Mouse (Mus musculus) spleen, adult 2 months (tissue): ENCODE measurements around the gene Cd19. TPM values are rescaled to one million over a fixed set of nuclear protein-coding genes. Genes with fewer than 3 reads are reported as not detected.
"Not testable (repeated sequence)": the region's sequence is repeated elsewhere in the genome, so short reads cannot be mapped to it uniquely, and the experiment has no call there.

ENCODE experiments used
- DNase-seq, 2 experiments: peaks; one replicate each; pipeline versions ENCODE4 v3.0.0 to v3.0.0-alpha.2; 2012 to 2021; ENCODE audit warnings: low spot score in 2 of 2, low read depth in 1 of 2
- H3K27ac ChIP-seq: fragments of 200-500 bp; 2 replicates; pipeline ENCODE4 v1.5.1; 2012; ENCODE audit warnings: low read length, inconsistent platforms; ENCODE audit not compliant: insufficient read depth
- H3K27me3 ChIP-seq: fragments of 200-500 bp; 2 replicates; pipeline ENCODE4 v1.6.1; 2012; ENCODE audit warnings: mild to moderate bottlenecking, moderate library complexity, low read length, inconsistent platforms; ENCODE audit not compliant: control insufficient read depth, insufficient read depth
- H3K36me3 ChIP-seq: fragments of 200-500 bp; 2 replicates; pipeline ENCODE4 v1.6.1; 2012; ENCODE audit warnings: mild to moderate bottlenecking, low read length, inconsistent platforms; ENCODE audit not compliant: control insufficient read depth, insufficient read depth
- H3K4me1 ChIP-seq: fragments of 200-500 bp; 2 replicates; pipeline ENCODE4 v1.6.1; 2011; ENCODE audit warnings: inconsistent platforms; ENCODE audit not compliant: control insufficient read depth, insufficient read depth, insufficient read length
- H3K4me3 ChIP-seq: fragments of 200-500 bp; 2 replicates; pipeline ENCODE4 v1.5.1; 2011; ENCODE audit warnings: mild to moderate bottlenecking, inconsistent platforms; ENCODE audit not compliant: insufficient read depth, insufficient read length; ENCODE audit errors: extremely low read depth
- CTCF ChIP-seq: fragments of 200-500 bp; IDR thresholded peaks from 2 replicates; pipeline ENCODE4 v1.5.1; 2011; ENCODE audit warnings: mild to moderate bottlenecking, inconsistent platforms; ENCODE audit not compliant: insufficient read depth, insufficient read length, insufficient replicate concordance; ENCODE audit errors: extremely low read depth
- POLR2A ChIP-seq: fragments of 200-500 bp; IDR thresholded peaks from 2 replicates; pipeline ENCODE4 v1.6.1; 2011; ENCODE audit warnings: low read depth, low read length, inconsistent platforms
- WGBS: fragments of 180-500 bp; shearing (Covaris S2); methylation state at CpG from one replicate; pipeline ENCODE4 v1.1.7; 2018; 5-methylcytosine and 5-hydroxymethylcytosine counted together
- polyA plus RNA-seq: library from polyadenylated mRNA; depleted of rRNA; stranded (reverse); fragments of >200 nt; gene quantifications from 2 replicates; pipeline ENCODE4 v1.2.3, GENCODE M21; 2012

The Cd19 gene
- polyA plus RNA-seq, 1 experiment, result 290 TPM

GRCm38 (mm10) chr7:126408686-126409085 lies 6.0 kb downstream of the Cd19 start:
- no peak for DNase-seq
- WGBS, result 80% methylated on average over 2 of the region's 2 CpGs
- H3K4me3 ChIP-seq, result no peak overlapping the region
- TF ChIP-seq POLR2A, result no peak
- TF ChIP-seq CTCF, result no peak
- no peaks in the 10 kb centered on the region for H3K4me1 ChIP-seq
- H3K36me3 ChIP-seq, result peaks cover 23% of the 10 kb centered on the region
- no peak overlapping the region for H3K27ac ChIP-seq
- no peaks in the 10 kb centered on the region for H3K27me3 ChIP-seq

- H3K4me3 ChIP-seq, H3K27ac ChIP-seq, DNase-seq, H3K27me3 ChIP-seq, H3K4me1 ChIP-seq, H3K36me3 ChIP-seq: not testable (repeated sequence)
- 77% methylated on average over 8 of the region's 8 CpGs for WGBS
Observed at GRCm38 (mm10) chr7:126402518-126402917, 12.2 kb downstream of the Cd19 start.

- Histone ChIP-seq H3K27me3 (no peaks in the 10 kb centered on the region), H3K4me1 (no peaks in the 10 kb centered on the region; the same call in 1 of the 2 replicates), H3K4me3 (no peak overlapping the region), H3K27ac (no peak overlapping the region), H3K36me3 (no peaks in the 10 kb centered on the region)
- peak; percentile 80 to 90 for DNase-seq
- 3% methylated on average over 5 of the region's 5 CpGs for WGBS
- TF ChIP-seq CTCF, result peak; percentile 81; the same call in 1 of the 2 replicates
- TF ChIP-seq POLR2A, result no peak
Observed at GRCm38 (mm10) chr7:126399548-126399947, 15.1 kb downstream of the Cd19 start.

GRCm38 (mm10) chr7:126397822-126398221 lies 16.9 kb downstream of the Cd19 start:
- H3K4me1 ChIP-seq, result no peaks in the 10 kb centered on the region; the same call in 1 of the 2 replicates
- WGBS, result 78% methylated on average over 4 of the region's 4 CpGs

GRCm38 (mm10) chr7:126397221-126397620 lies 17.5 kb downstream of the Cd19 start:
- TF ChIP-seq CTCF (no peak), POLR2A (no peak)
- Histone ChIP-seq H3K4me3 (no peak overlapping the region), H3K27me3 (no peaks in the 10 kb centered on the region), H3K36me3 (no peaks in the 10 kb centered on the region), H3K27ac (no peak overlapping the region), H3K4me1 (no peaks in the 10 kb centered on the region; the same call in 1 of the 2 replicates)
- 69% methylated on average over 6 of the region's 6 CpGs for WGBS
- no peak for DNase-seq

More at GRCm38 (mm10) chr7:126397822-126398221, 16.9 kb downstream of the Cd19 start:
- no peaks in the 10 kb centered on the region for H3K36me3 ChIP-seq
- DNase-seq, result no peak
- H3K27me3 ChIP-seq, result no peaks in the 10 kb centered on the region
- H3K27ac ChIP-seq, result no peak overlapping the region
- TF ChIP-seq POLR2A, result no peak
- no peak for TF ChIP-seq CTCF
- H3K4me3 ChIP-seq, result no peak overlapping the region

GRCm38 (mm10) chr7:126396298-126397119 lies 18.2 kb downstream of the Cd19 start, which contains the start of gene Nfatc2ip:
Gene Nfatc2ip, minus strand, starts transcription at chr7:126396737.
- Histone ChIP-seq H3K4me1 (no peaks in the 10 kb centered on the region; the same call in 1 of the 2 replicates), H3K4me3 (peak within 1 kb of the TSS; percentile 82), H3K27me3 (no peaks in the 10 kb centered on the region), H3K36me3 (no peaks in the 10 kb centered on the region), H3K27ac (peak within 1 kb of the TSS; percentile 40; the same call in 1 of the 2 replicates)
- TF ChIP-seq CTCF (no peak), POLR2A (peak; percentile 78)
- under 1% methylated on average over 59 of the region's 59 CpGs for WGBS
- peak; percentile 85 to 98 for DNase-seq

- not testable (repeated sequence) for H3K27me3 ChIP-seq, H3K27ac ChIP-seq, H3K4me1 ChIP-seq, DNase-seq, H3K4me3 ChIP-seq
- H3K36me3 ChIP-seq, result peaks cover 17% of the 10 kb centered on the region
- WGBS, result 89% methylated on average over 7 of the region's 7 CpGs
Observed at GRCm38 (mm10) chr7:126392086-126392884, 22.4 kb downstream of the Cd19 start.
